20 mouse cellular contexts compared by ENCODE assay signal in genomic region chr19:29454141-29454601, GRCm38 (mm10). TPM values are rescaled to one million over a fixed set of nuclear protein-coding genes. Genes with fewer than 3 reads are reported as not detected.
DNase-seq lines count a peak whose midpoint lies in the region; ATAC-seq lines count a peak whose summit lies in the region.
"Had no signal": no experiment of that assay in that cellular context is flagged by ENCODE, and none has a peak within 500 bp of the region (broad histone marks: within the 10 kb centered on the region; RNA-seq: fewer than 3 reads in every experiment).

No protein-coding gene starts in this region.

- H3K27me3 ChIP-seq in heart, embryonic 10.5 days (ENCODE audit: insufficient read depth, poor library complexity, severe bottlenecking), result no peaks in the 10 kb centered on the region
- H3K27me3 ChIP-seq in hindbrain, embryonic 14.5 days (ENCODE audit: control insufficient read depth, insufficient read depth, low read length), result no peaks in the 10 kb centered on the region
- H3K27me3 ChIP-seq: lung, embryonic 15.5 days had no signal

- peak; percentile 57 for ATAC-seq in megakaryocyte progenitor cell, adult 5-6 weeks (replicated peaks; ENCODE audit: poor library complexity)
- ATAC-seq in hindbrain, embryonic 14.5 days (ENCODE audit: low FRiP score), result no peak
- ATAC-seq: forebrain, postnatal 0 days; hindbrain, postnatal 0 days had no signal

- intact Hi-C loops in heart, postnatal 36 days (cut with DNase I), result no loop called here

- H3K27ac ChIP-seq in heart, embryonic 10.5 days, result no peak overlapping the region
- no peak overlapping the region for H3K27ac ChIP-seq in hindbrain, embryonic 14.5 days
- H3K27ac ChIP-seq: hindbrain, postnatal 0 days; lung, embryonic 15.5 days had no signal

- DNase-seq in heart, adult 11 months, result peak; percentile 58
- DNase-seq in heart, postnatal 36 days, result no peak
- DNase-seq in T-cell, adult 2 months (ENCODE audit: low spot score), result peak; percentile 87
- DNase-seq in thymus, postnatal 25 days, result peak; percentile 55
- no peak for DNase-seq in testis, postnatal 10 days (ENCODE audit: low spot score)
- no peak for DNase-seq in heart, embryonic 10.5 days (ENCODE audit: low spot score)
- DNase-seq in hindbrain, embryonic 14.5 days (ENCODE audit: low spot score), result no peak
- DNase-seq: cerebellum, adult 9-10 months; forebrain, postnatal 0 days; gastrocnemius, postnatal 36 days; right cerebral cortex, postnatal 25 days had no signal

- no peak overlapping the region for H3K4me2 ChIP-seq in hindbrain, embryonic 14.5 days (replicated peaks)
- H3K4me2 ChIP-seq: liver, embryonic 11.5 days; lung, embryonic 15.5 days had no signal

- H3K9me3 ChIP-seq in heart, embryonic 10.5 days, result no peaks in the 10 kb centered on the region
- no peaks in the 10 kb centered on the region for H3K9me3 ChIP-seq in hindbrain, embryonic 14.5 days (ENCODE audit: control insufficient read depth, low read length)
- H3K9me3 ChIP-seq: lung, embryonic 15.5 days had no signal

- H3K4me1 ChIP-seq in heart, embryonic 10.5 days, result no peaks in the 10 kb centered on the region
- no peaks in the 10 kb centered on the region for H3K4me1 ChIP-seq in hindbrain, embryonic 14.5 days (replicated peaks; ENCODE audit: control insufficient read depth, insufficient read depth, low read length)
- H3K4me1 ChIP-seq: lung, embryonic 15.5 days had no signal

- H3K36me3 ChIP-seq in heart, embryonic 10.5 days, result no peaks in the 10 kb centered on the region
- H3K36me3 ChIP-seq in hindbrain, embryonic 14.5 days (replicated peaks; ENCODE audit: control insufficient read depth, insufficient read depth), result no peaks in the 10 kb centered on the region
- H3K36me3 ChIP-seq: lung, embryonic 15.5 days had no signal

- H3K9ac ChIP-seq in hindbrain, embryonic 14.5 days, result no peak overlapping the region
- H3K9ac ChIP-seq: forebrain, postnatal 0 days; lung, embryonic 15.5 days had no signal

- no peak overlapping the region for H3K4me3 ChIP-seq in heart, embryonic 10.5 days
- no peak overlapping the region for H3K4me3 ChIP-seq in hindbrain, embryonic 14.5 days (replicated peaks; ENCODE audit: low read length)
- H3K4me3 ChIP-seq: lung, embryonic 15.5 days; myocyte had no signal

- 78% methylated on average over 10 of the region's 10 CpGs for WGBS in heart, embryonic 10.5 days
- 86% methylated on average over 10 of the region's 10 CpGs for WGBS in hindbrain, embryonic 14.5 days

RNA-seq across cellular contexts. Expression of gene Pdcd1lg2, which starts 43.5 kb away (rescaled TPM):
- total RNA-seq in heart, postnatal 36 days (2021), result not detected
- not detected in 2 replicates for total RNA-seq in megakaryocyte progenitor cell, adult 5-6 weeks (2015)
- not detected in 2 replicates for total RNA-seq in megakaryocyte progenitor cell, adult 5-6 weeks (2017)
- polyA plus RNA-seq in heart, embryonic 10.5 days (2016; fragmentation: Nextera tagmentation; extraction: Ambion mirVana), result not detected in 2 replicates
- 0.15 TPM in 1 of 2 replicates, not detected in the other for polyA plus RNA-seq in hindbrain, embryonic 14.5 days (2014; fragmentation: Nextera tagmentation; extraction: Ambion mirVana)
- total RNA-seq: adrenal gland, adult 18-20 months; gastrocnemius, postnatal 36 days; megakaryocyte-erythroid progenitor cell, adult 5-6 weeks had no signal
- polyA plus RNA-seq: forebrain, postnatal 0 days; heart, postnatal 0 days; kidney, embryonic 16.5 days; liver, embryonic 11.5 days; myocyte had no signal

Comparison
In these comparisons a context has a peak if more than half of its experiments do, and no peak if none do; other contexts are left out.
1. DNase-seq: peak in heart, adult 11 months (single experiment), T-cell, adult 2 months (single experiment) and thymus, postnatal 25 days (single experiment); none in heart, postnatal 36 days (0 of 2), testis, postnatal 10 days (single experiment), heart, embryonic 10.5 days (single experiment) and hindbrain, embryonic 14.5 days (single experiment).